Mouse (Mus musculus): Measurements from ENCODE around the gene Hes6.

Gene Hes6

DNA sequence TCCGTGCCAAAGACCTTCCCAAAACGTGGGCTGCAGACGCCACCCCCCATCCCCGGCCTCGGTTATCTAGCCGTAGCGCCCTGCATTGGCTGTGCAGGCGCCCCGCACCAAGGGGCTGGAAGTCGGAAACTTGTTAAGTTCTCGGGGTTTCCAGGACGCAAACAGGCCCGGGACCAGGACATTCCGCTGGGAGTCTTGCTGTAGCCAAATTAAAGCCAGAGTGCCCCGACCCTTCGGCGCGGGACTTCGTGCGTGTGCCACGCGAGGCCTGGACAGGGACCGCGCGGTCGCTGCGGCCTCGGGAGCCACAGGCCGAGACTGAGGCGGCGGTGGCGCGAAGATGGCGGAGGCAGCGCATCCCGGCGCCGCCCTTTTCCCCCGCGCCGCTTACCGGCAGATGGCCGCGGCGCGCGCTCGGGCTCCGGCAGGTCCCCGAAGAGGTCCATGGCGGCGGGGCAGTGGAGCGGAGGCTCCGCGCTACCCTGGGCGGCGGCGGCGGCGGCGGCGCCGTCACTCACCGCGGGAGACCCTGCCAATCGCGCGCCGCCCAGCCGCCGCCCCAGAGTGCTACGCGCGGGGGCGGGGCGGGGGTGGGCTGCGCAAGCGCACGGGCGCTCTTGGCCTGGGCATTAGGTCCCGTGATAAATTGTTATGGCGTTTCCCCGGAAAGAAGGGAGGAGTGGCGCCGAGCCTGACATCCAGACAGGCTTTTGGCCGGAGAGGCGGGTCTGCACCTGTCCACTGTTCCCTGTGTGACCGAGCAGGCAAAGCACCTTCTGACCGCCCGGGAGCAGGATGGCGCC is 15.4 kb downstream of the Hes6 start, which contains the start of gene Ilkap:
TSS of gene Ilkap (minus strand) at position 556 of the 803 bp plus-strand sequence.
- peak; percentile 81 to 91 for DNase-seq

GRCm38 (mm10) chr1:91397927-91398259 is 15.9 kb downstream of the Hes6 start:
- DNase-seq, result peak in 1 of 2 experiments; percentile 58

- no peak for DNase-seq
These were observed 23.5 kb downstream of the Hes6 start for GRCm38 (mm10) chr1:91390369-91390768.

GRCm38 (mm10) chr1:91381091-91381471 is 32.8 kb downstream of the Hes6 start:
- no peak for DNase-seq

DNA sequence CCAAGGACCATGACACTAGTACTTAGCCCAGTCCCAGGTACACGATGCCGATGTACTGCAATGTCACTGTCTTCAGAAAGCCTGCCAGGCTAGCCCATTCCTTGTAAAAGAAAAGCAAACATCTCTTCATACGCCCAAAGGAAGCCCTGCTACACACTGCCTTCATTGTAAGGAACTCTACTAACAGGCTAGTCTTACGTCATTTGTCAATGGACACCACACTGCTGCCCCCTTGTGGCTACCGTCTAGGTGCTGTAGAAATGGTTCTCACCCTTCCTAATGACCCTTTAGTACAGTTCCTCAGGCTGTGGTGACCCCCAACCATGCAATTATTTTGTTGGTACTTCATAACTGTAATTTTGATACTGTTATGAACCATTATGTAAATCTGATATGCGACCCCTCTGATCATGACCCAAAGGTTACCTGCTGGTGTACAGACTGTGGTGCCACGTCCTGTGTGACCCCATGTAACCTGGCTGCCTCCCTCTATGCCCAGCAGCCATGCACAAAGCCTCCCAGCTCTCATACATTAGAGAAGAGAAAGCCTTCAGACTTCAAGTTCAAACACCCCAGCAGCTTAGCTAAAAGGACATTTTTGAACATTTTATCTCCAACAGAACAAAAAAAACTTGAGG is 33.3 kb downstream of the Hes6 start:
- peak; percentile 90 to 91 for DNase-seq

GRCm38 (mm10) chr1:91373414-91373835 is 40.4 kb downstream of the Hes6 start:
- no peak for DNase-seq

GRCm38 (mm10) chr1:91370055-91370454 is 43.8 kb downstream of the Hes6 start:
- no peak for DNase-seq

- no peak for DNase-seq
These were observed 44.4 kb downstream of the Hes6 start for GRCm38 (mm10) chr1:91369408-91369807.

DNA sequence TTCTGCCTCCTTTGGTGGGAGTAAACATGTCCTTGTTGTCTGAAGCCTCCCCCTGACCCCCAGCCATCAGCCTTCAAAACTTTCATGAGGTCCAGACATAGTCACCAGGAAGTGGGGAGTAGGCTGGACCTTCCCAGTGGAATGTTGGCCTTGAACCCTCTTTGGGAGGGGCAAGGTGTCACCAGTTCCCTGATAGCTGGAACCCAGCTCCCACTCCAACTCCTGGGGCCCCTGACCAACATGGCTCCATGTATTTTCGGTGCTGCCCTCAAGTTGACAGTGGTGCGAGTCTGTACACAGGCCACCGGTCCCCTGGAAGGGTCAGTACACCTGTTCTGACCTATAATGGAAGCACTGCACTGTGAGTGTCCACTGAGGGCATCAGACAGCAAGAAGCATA is 46.5 kb downstream of the Hes6 start:
- DNase-seq, result no peak

GRCm38 (mm10) chr1:91366215-91367108 is 47.4 kb downstream of the Hes6 start, which contains the start of gene Erfe:
TSS of gene Erfe (plus strand) at chr1:91366430.
- peak; percentile 83 to 86 for DNase-seq

- no peak for DNase-seq
These were observed 48.0 kb downstream of the Hes6 start for GRCm38 (mm10) chr1:91365816-91366214.

GRCm38 (mm10) chr1:91364822-91365644 is 48.8 kb downstream of the Hes6 start:
- no peak for DNase-seq

GRCm38 (mm10) chr1:91362113-91362512 is 51.7 kb downstream of the Hes6 start:
- no peak for DNase-seq
